Mouse (Mus musculus) testis, adult 2 months (tissue): Measurements from ENCODE around the gene Idh3g. TPM values are rescaled to one million over a fixed set of nuclear protein-coding genes. Genes with fewer than 3 reads are reported as not detected.

Experiments
- H3K27ac ChIP-seq: fragments of 200-500 bp; 2 replicates; pipeline ENCODE4 v1.5.1; 2012; ENCODE audit warnings: low read depth, low read length; ENCODE audit not compliant: control insufficient read depth, insufficient read depth
- H3K27me3 ChIP-seq: fragments of 200-500 bp; 2 replicates; pipeline ENCODE4 v1.6.1; 2012; ENCODE audit warnings: mild to moderate bottlenecking, low read length, moderate library complexity; ENCODE audit not compliant: control insufficient read depth, insufficient read depth
- H3K36me3 ChIP-seq: fragments of 200-500 bp; 2 replicates; pipeline ENCODE4 v1.6.1; 2012; ENCODE audit warnings: mild to moderate bottlenecking, low read length; ENCODE audit not compliant: control insufficient read depth, insufficient read depth
- H3K4me1 ChIP-seq: fragments of 200-500 bp; 2 replicates; pipeline ENCODE4 v1.6.1; 2012; ENCODE audit warnings: low read length; ENCODE audit not compliant: control insufficient read depth, insufficient read depth
- H3K4me3 ChIP-seq: fragments of 200-500 bp; 2 replicates; pipeline ENCODE4 v1.5.1; 2012; ENCODE audit warnings: low read depth, mild to moderate bottlenecking, low read length, moderate library complexity, mixed read lengths; ENCODE audit not compliant: control insufficient read depth
- CTCF ChIP-seq: fragments of 200-500 bp; IDR thresholded peaks from 2 replicates; pipeline ENCODE4 v1.5.1; 2012; ENCODE audit warnings: low read depth, mild to moderate bottlenecking, inconsistent platforms, low read length, moderate library complexity; ENCODE audit not compliant: control insufficient read depth, insufficient read depth, insufficient replicate concordance
- POLR2A ChIP-seq: fragments of 200-500 bp; IDR thresholded peaks from 2 replicates; pipeline ENCODE4 v1.6.1; 2012; ENCODE audit warnings: low read depth, mild to moderate bottlenecking, inconsistent platforms, low read length, moderate library complexity; ENCODE audit not compliant: control insufficient read depth
- polyA plus RNA-seq: library from polyadenylated mRNA; depleted of rRNA; stranded (reverse); fragments of >200 nt; gene quantifications from 2 replicates; pipeline ENCODE4 v1.2.3, GENCODE M21; 2012

Gene Idh3g
- polyA plus RNA-seq, 1 experiment, result 43.9 TPM

DNA sequence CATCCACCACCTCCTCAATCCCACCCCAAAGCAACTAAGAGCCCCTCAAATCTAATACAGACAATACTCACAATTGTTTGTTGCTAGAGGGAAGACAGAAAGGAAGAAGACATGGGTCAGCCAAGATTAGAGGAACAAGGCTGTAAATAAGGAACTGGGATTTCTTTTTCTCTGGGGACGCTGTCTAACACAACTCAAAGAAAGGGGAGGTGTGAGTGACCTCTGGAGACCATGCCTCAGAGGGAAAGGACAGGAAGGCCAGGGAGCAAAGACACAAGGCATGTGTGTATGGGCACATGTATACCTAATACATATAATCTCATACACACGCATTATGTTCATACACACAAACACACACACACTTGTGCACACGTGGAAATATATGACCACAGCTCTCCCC, 4.5 kb downstream of the Idh3g start:
- Histone ChIP-seq H3K27ac (no peak overlapping the region), H3K36me3 (no peaks in the 10 kb centered on the region), H3K4me1 (peaks cover 1% of the 10 kb centered on the region), H3K4me3 (no peak overlapping the region), H3K27me3 (no peaks in the 10 kb centered on the region)
- no peak for TF ChIP-seq POLR2A
- TF ChIP-seq CTCF, result no peak

DNA sequence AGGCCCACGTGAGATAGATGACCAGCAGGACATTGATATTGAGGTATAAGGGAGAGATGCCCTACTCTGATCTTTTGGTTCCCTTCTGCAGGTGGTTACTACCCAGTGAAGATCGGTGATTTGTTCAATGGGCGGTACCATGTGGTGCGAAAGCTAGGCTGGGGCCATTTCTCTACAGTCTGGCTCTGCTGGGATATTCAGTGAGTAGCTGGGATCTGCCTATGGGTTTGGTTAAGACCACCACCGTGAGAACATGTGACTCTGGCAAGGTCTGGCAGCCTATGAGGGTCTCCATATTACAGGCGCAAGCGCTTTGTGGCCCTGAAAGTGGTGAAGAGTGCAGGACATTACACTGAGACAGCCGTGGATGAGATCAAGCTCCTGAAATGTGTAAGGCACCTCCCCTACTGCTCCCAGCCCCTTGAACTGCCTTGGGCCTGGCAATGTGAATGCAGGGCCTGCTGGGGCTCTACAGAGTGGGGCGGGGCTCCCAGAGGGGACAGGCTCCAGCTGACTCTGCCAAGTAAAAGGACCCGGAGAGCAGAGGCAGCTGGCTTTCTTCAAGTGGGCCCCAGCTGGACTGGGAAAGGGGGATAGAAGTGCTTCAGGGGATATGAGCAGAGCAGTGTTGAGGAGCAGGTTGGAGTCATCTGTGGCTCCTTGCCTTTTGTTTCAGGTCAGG, 11.8 kb downstream of the Idh3g start:
- Histone ChIP-seq H3K27me3 (no peaks in the 10 kb centered on the region), H3K27ac (no peak overlapping the region), H3K4me1 (no peaks in the 10 kb centered on the region), H3K4me3 (no peak overlapping the region), H3K36me3 (no peaks in the 10 kb centered on the region)
- no peak for TF ChIP-seq POLR2A
- TF ChIP-seq CTCF, result no peak

- Histone ChIP-seq H3K27me3 (no peaks in the 10 kb centered on the region), H3K27ac (no peak within 1 kb of the TSS), H3K36me3 (no peaks in the 10 kb centered on the region), H3K4me1 (no peaks in the 10 kb centered on the region), H3K4me3 (no peak within 1 kb of the TSS)
- TF ChIP-seq CTCF, result no peak
- no peak for TF ChIP-seq POLR2A
These were observed 12.4 kb downstream of the Idh3g start, which contains the start of gene Srpk3 for GRCm38 (mm10) chrX:73774168-73774760. TSS of gene Srpk3 (plus strand) at chrX:73774405.

- H3K4me1 ChIP-seq, result no peaks in the 10 kb centered on the region
- no peaks in the 10 kb centered on the region for H3K27me3 ChIP-seq
- H3K4me3 ChIP-seq, result no peak overlapping the region
- peak; percentile 30; the same call in 1 of the 2 replicates for TF ChIP-seq CTCF
- TF ChIP-seq POLR2A, result no peak
- H3K36me3 ChIP-seq, result no peaks in the 10 kb centered on the region
- no peak overlapping the region for H3K27ac ChIP-seq
These were observed 19.4 kb downstream of the Idh3g start for GRCm38 (mm10) chrX:73767267-73767666.

DNA sequence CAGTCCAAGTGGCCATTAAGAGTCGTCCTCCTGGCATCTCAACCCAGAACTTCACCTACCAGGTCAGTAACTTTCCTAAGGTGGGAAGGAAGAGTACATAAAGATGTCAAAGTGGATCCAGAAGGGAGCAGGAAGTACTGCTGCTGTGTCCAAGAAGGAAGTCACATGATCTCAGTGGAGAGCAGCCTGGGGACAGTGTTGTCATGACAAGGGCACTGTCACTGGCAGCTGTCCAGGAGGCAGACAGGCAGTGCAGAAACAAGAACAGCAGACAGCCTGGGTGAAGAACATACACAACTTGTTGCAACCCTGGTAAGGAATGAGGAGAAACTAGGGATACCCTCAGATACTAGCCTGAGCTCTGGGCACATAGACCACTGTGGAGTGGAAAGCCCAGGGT, 21.4 kb downstream of the Idh3g start:
- Histone ChIP-seq H3K27ac (no peak overlapping the region), H3K36me3 (no peaks in the 10 kb centered on the region), H3K4me3 (no peak overlapping the region), H3K27me3 (no peaks in the 10 kb centered on the region), H3K4me1 (no peaks in the 10 kb centered on the region)
- TF ChIP-seq CTCF, result no peak
- no peak for TF ChIP-seq POLR2A

DNA sequence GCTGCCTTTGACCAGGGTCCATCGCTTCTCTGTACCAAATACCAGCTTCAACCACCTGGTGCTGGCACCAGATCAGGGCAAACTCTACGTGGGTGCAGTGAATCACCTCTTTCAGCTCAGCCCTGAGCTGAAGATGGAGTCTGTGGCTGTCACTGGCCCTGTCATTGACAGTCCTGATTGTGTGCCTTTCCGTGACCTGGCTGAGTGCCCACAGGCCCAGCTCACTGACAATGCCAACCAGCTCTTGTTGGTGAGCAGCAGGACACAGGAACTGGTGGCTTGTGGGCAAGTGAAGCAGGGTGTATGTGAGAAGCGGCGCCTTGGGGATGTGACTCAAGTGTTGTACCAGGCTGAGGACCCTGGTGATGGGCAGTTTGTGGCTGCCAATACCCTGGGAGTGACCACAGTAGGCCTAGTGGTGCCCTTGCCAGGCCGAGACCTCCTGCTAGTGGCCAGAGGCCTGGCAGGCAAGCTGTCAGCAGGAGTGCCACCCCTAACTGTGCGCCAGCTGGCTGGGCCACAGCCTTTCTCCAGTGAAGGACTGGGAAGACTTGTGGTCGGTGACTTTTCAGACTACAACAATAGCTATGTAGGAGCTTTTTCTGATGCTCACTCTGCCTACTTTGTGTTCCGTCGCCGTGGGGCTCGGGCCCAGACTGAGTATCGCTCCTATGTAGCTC, 27.9 kb downstream of the Idh3g start:
- Histone ChIP-seq H3K4me3 (no peak overlapping the region), H3K36me3 (no peaks in the 10 kb centered on the region), H3K27ac (no peak overlapping the region), H3K27me3 (no peaks in the 10 kb centered on the region), H3K4me1 (no peaks in the 10 kb centered on the region)
- TF ChIP-seq POLR2A (no peak), CTCF (no peak)

- H3K27ac ChIP-seq, result no peak within 1 kb of the TSS
- no peaks in the 10 kb centered on the region for H3K36me3 ChIP-seq
- no peak within 1 kb of the TSS for H3K4me3 ChIP-seq
- TF ChIP-seq POLR2A (no peak), CTCF (no peak)
- H3K4me1 ChIP-seq, result no peaks in the 10 kb centered on the region
- no peaks in the 10 kb centered on the region for H3K27me3 ChIP-seq
These were observed 30.2 kb downstream of the Idh3g start, which contains the start of gene Plxnb3 for GRCm38 (mm10) chrX:73756334-73757140. TSS of gene Plxnb3 (plus strand) at chrX:73757090.
